ENCODE assay signal across 10 mouse cellular contexts in genomic region chr4:152731988-152732387, GRCm38 (mm10).
A peak's percentile ranks its signal among the peaks of the same experiment; 100 is the strongest.
DNase-seq lines count a peak whose midpoint lies in the region; ATAC-seq and TF ChIP-seq lines count a peak whose summit lies in the region.
"Had no signal": no experiment of that assay in that cellular context is flagged by ENCODE, and none has a peak within 500 bp of the region (broad histone marks: within the 10 kb centered on the region; RNA-seq: fewer than 3 reads in every experiment).

No protein-coding gene starts in this region.

- no peaks in the 10 kb centered on the region for H3K27me3 ChIP-seq in intestine, postnatal 0 days (replicated peaks; ENCODE audit: control insufficient read depth, insufficient read depth, low read length)
- H3K27me3 ChIP-seq in intestine, embryonic 16.5 days (replicated peaks; ENCODE audit: control insufficient read depth, insufficient read depth, low read length) = no peaks in the 10 kb centered on the region
- H3K27me3 ChIP-seq: heart, embryonic 13.5 days; Patski had no signal

- H3K4me1 ChIP-seq in intestine, postnatal 0 days (replicated peaks; ENCODE audit: control insufficient read depth, insufficient read depth, low read length) = no peaks in the 10 kb centered on the region
- H3K4me1 ChIP-seq in intestine, embryonic 16.5 days (ENCODE audit: control insufficient read depth, insufficient read depth, low read length) = no peaks in the 10 kb centered on the region
- H3K4me1 ChIP-seq: heart, embryonic 13.5 days had no signal

- peak; percentile 84 for DNase-seq in brain, embryonic 14.5 days (ENCODE audit: low read depth)
- DNase-seq in left cerebral cortex, adult 2 months (ENCODE audit: extremely low spot score in 1 of 2, low spot score in 2 of 2) = peak; percentile 53 to 59
- no peak for DNase-seq in c-Kit-positive CD71-positive TER-119-positive erythroid progenitor cells, embryonic 14.5 days (ENCODE audit: low spot score)
- DNase-seq in spleen, postnatal 10 days (ENCODE audit: low spot score in 2 of 2) = no peak
- no peak for DNase-seq in gastrocnemius, postnatal 14 days

- no peak overlapping the region for H3K4me2 ChIP-seq in intestine, postnatal 0 days (replicated peaks; ENCODE audit: low read depth)
- no peak overlapping the region for H3K4me2 ChIP-seq in intestine, embryonic 16.5 days (ENCODE audit: low read depth, low read length)
- H3K4me2 ChIP-seq: heart, embryonic 13.5 days had no signal

- ATAC-seq in intestine, postnatal 0 days = no peak
- ATAC-seq in intestine, embryonic 16.5 days = no peak
- peak; percentile 86 for ATAC-seq in frontal cortex, adult (ENCODE audit: low TSS enrichment)
- ATAC-seq: Patski had no signal

- H3K9ac ChIP-seq in intestine, postnatal 0 days (ENCODE audit: low read depth, low read length) = no peak overlapping the region
- H3K9ac ChIP-seq in intestine, embryonic 16.5 days (ENCODE audit: low read depth, low read length) = no peak overlapping the region
- H3K9ac ChIP-seq: heart, embryonic 13.5 days had no signal

- H3K9me3 ChIP-seq in intestine, postnatal 0 days (ENCODE audit: control insufficient read depth) = no peaks in the 10 kb centered on the region
- H3K9me3 ChIP-seq in intestine, embryonic 16.5 days (ENCODE audit: control insufficient read depth, low read length) = no peaks in the 10 kb centered on the region
- H3K9me3 ChIP-seq: heart, embryonic 13.5 days had no signal

- H3K36me3 ChIP-seq in intestine, postnatal 0 days (ENCODE audit: control insufficient read depth, insufficient read depth) = no peaks in the 10 kb centered on the region
- H3K36me3 ChIP-seq in intestine, embryonic 16.5 days (ENCODE audit: control insufficient read depth, insufficient read depth, low read length) = no peaks in the 10 kb centered on the region
- H3K36me3 ChIP-seq: heart, embryonic 13.5 days had no signal

- intact Hi-C loops in left cerebral cortex, adult 2 months (cut with DNase I) = loop anchor here (1.0 to 10.0 kb wide), 3 partner anchors 646 to 1213 kb away; no protein-coding TSS in a partner anchor
- intact Hi-C loops in gastrocnemius, postnatal 14 days (cut with DNase I; ENCODE audit: low total_unique reads) = no loop called here

- no peak overlapping the region for H3K27ac ChIP-seq in intestine, postnatal 0 days (ENCODE audit: low read depth, low read length)
- no peak overlapping the region for H3K27ac ChIP-seq in intestine, embryonic 16.5 days (ENCODE audit: low read length)
- H3K27ac ChIP-seq in left cerebral cortex, adult 2 months = no peak overlapping the region
- H3K27ac ChIP-seq: heart, embryonic 13.5 days had no signal

- WGBS in intestine, postnatal 0 days = 80% methylated on average over 10 of the region's 10 CpGs
- WGBS in intestine, embryonic 16.5 days = 74% methylated on average over 10 of the region's 10 CpGs

- TF ChIP-seq CTCF in intestine, postnatal 0 days (IDR thresholded peaks at IDR 0.05; ENCODE audit: low read depth) = peak; percentile 53
- TF ChIP-seq CTCF in brain, embryonic 14.5 days (IDR thresholded peaks at IDR 0.05; ENCODE audit: borderline replicate concordance, extremely low read depth, insufficient read depth, insufficient read length) = peak; percentile 65; the same call in 1 of the 2 replicates
- peak; percentile 84 for TF ChIP-seq CTCF in left cerebral cortex, adult 2 months (IDR thresholded peaks at IDR 0.05)

- no peak for TF ChIP-seq POLR2A in brain, embryonic 14.5 days (IDR thresholded peaks at IDR 0.05; ENCODE audit: borderline replicate concordance, extremely low read depth, insufficient read depth, insufficient read length, poor library complexity, severe bottlenecking)

- no peak overlapping the region for H3K4me3 ChIP-seq in intestine, postnatal 0 days (ENCODE audit: low read depth, low read length)
- H3K4me3 ChIP-seq in intestine, embryonic 16.5 days (ENCODE audit: low read length) = no peak overlapping the region
- H3K4me3 ChIP-seq in left cerebral cortex, adult 2 months = no peak overlapping the region
- H3K4me3 ChIP-seq: heart, embryonic 13.5 days had no signal

Comparison
In these comparisons a context has a peak if more than half of its experiments do, and no peak if none do; other contexts are left out.
1. DNase-seq: peak in brain, embryonic 14.5 days (single experiment) and left cerebral cortex, adult 2 months (2 of 2); none in c-Kit-positive CD71-positive TER-119-positive erythroid progenitor cells, embryonic 14.5 days (single experiment), spleen, postnatal 10 days (0 of 2) and gastrocnemius, postnatal 14 days (single experiment).
2. Peak in every context shown above with its lines, with median percentiles within 50 percentile points of each other: CTCF ChIP-seq.